Mouse (Mus musculus) spleen, embryonic (tissue): ENCODE data around the gene Gm20924.
"Not testable (repeated sequence)": the region's sequence is repeated elsewhere in the genome, so short reads cannot be mapped to it uniquely, and the experiment has no call there.

Experiments
- CTCF ChIA-PET: fragments of 350-600 bp; sonication (Branson Sonifier 250); formaldehyde crosslinking; loops from one replicate; lab custom pipeline; 2022; lab: Charles Lee

Gene Gm20924

DNA sequence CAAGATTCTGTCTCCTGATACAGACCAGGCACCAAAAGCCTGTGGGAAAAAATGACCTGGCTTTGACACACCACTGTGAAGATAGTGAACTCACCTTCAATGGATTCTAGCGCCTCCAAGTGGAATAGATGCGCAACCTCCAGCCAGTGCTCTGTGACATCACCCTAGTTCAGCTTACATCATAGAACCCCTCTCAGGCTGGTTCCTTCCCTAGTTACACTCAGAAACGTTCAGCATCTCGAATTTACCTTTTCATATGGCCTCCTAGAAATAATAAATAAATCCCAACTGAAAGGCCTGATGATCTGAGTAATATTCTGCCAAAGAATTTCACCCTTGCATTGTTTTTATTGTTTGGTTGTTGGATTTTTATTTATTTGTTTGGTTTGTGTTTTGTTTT, at the start of gene Gm20924:
Gm20924 (minus strand) TSS at position 101 of the 400 bp plus-strand sequence.
- CTCF ChIA-PET, result not testable (repeated sequence)
